Mouse (Mus musculus): ENCODE measurements around the gene Robo2. TPM values are rescaled to one million over a fixed set of nuclear protein-coding genes. Genes with fewer than 3 reads are reported as not detected.

Robo2 gene
- polyA plus RNA-seq, 1 experiment from 2014 or later = 112 TPM

GRCm38 (mm10) chr16:73874991-73875390 lies 536.6 kb downstream of the Robo2 start:
- Histone ChIP-seq H3K4me3 (no peak overlapping the region), H3K4me2 (replicated peaks) (no peak overlapping the region), H3K27me3 (no peaks in the 10 kb centered on the region), H3K27ac (replicated peaks) (no peak overlapping the region), H3K4me1 (0 out of 2 replicates have a peak, but pooled peaks cover 2% of the 10 kb centered on the region), H3K9me3 (no peaks in the 10 kb centered on the region), H3K36me3 (no peaks in the 10 kb centered on the region), H3K9ac (replicated peaks) (no peak overlapping the region)
- no peak for ATAC-seq (replicated peaks)
- WGBS = 75% methylated on average over 2 of the region's 2 CpGs

GRCm38 (mm10) chr16:73873828-73874558 lies 537.6 kb downstream of the Robo2 start:
- no peak overlapping the region for H3K4me2 ChIP-seq (replicated peaks)
- H3K27me3 ChIP-seq = no peaks in the 10 kb centered on the region
- H3K27ac ChIP-seq (replicated peaks) = no peak overlapping the region
- H3K4me3 ChIP-seq = no peak overlapping the region
- H3K9ac ChIP-seq (replicated peaks) = no peak overlapping the region
- 94% methylated on average over 5 of the region's 5 CpGs for WGBS
- H3K9me3 ChIP-seq = no peaks in the 10 kb centered on the region
- 0 out of 2 replicates have a peak, but pooled peaks cover 2% of the 10 kb centered on the region for H3K4me1 ChIP-seq
- no peaks in the 10 kb centered on the region for H3K36me3 ChIP-seq
- no peak for ATAC-seq (replicated peaks)

- no peak overlapping the region for H3K4me2 ChIP-seq (replicated peaks)
- no peak overlapping the region for H3K9ac ChIP-seq (replicated peaks)
- 59% methylated on average over 5 of the region's 5 CpGs for WGBS
- H3K4me3 ChIP-seq = no peak overlapping the region
- H3K27ac ChIP-seq (replicated peaks) = no peak overlapping the region
- no peak for ATAC-seq (replicated peaks)
- H3K9me3 ChIP-seq = no peaks in the 10 kb centered on the region
- H3K36me3 ChIP-seq = no peaks in the 10 kb centered on the region
- 0 out of 2 replicates have a peak, but pooled peaks cover 2% of the 10 kb centered on the region for H3K4me1 ChIP-seq
- H3K27me3 ChIP-seq = no peaks in the 10 kb centered on the region
Measured at GRCm38 (mm10) chr16:73870296-73870695, 541.3 kb downstream of the Robo2 start.

GRCm38 (mm10) chr16:73869527-73870212 lies 542.0 kb downstream of the Robo2 start:
- 92% methylated on average over 7 of the region's 7 CpGs for WGBS
- H3K36me3 ChIP-seq = no peaks in the 10 kb centered on the region
- H3K9me3 ChIP-seq = no peaks in the 10 kb centered on the region
- no peaks in the 10 kb centered on the region for H3K27me3 ChIP-seq
- no peak for ATAC-seq (replicated peaks)
- no peak overlapping the region for H3K4me3 ChIP-seq
- H3K4me2 ChIP-seq (replicated peaks) = no peak overlapping the region
- no peak overlapping the region for H3K9ac ChIP-seq (replicated peaks)
- peaks cover 7% of the 10 kb centered on the region; the same call in 1 of the 2 replicates for H3K4me1 ChIP-seq
- no peak overlapping the region for H3K27ac ChIP-seq (replicated peaks)

- ATAC-seq (replicated peaks) = peak; percentile 45; the same call in 1 of the 2 replicates
- peaks cover 24% of the 10 kb centered on the region for H3K4me1 ChIP-seq
- H3K27me3 ChIP-seq = no peaks in the 10 kb centered on the region
- WGBS = 16% methylated on average over 9 of the region's 9 CpGs
- H3K4me2 ChIP-seq (replicated peaks) = no peak overlapping the region
- no peaks in the 10 kb centered on the region for H3K36me3 ChIP-seq
- H3K27ac ChIP-seq (replicated peaks) = peak overlapping the region; percentile 68
- no peak overlapping the region for H3K4me3 ChIP-seq
- no peak overlapping the region for H3K9ac ChIP-seq (replicated peaks)
- H3K9me3 ChIP-seq = no peaks in the 10 kb centered on the region
Measured at GRCm38 (mm10) chr16:73864625-73865024, 547.0 kb downstream of the Robo2 start.

GRCm38 (mm10) chr16:73863748-73864147 lies 547.9 kb downstream of the Robo2 start:
- Histone ChIP-seq H3K4me2 (replicated peaks) (0 out of 2 replicates have a peak overlapping the region, but pooled peaks have one; percentile 1), H3K9me3 (no peaks in the 10 kb centered on the region), H3K36me3 (no peaks in the 10 kb centered on the region), H3K4me3 (no peak overlapping the region), H3K27me3 (no peaks in the 10 kb centered on the region), H3K4me1 (peaks cover 24% of the 10 kb centered on the region), H3K9ac (replicated peaks) (no peak overlapping the region), H3K27ac (replicated peaks) (peak overlapping the region; percentile 68)
- 0% methylated on average over 3 of the region's 3 CpGs for WGBS
- peak; percentile 73 for ATAC-seq (replicated peaks)

GRCm38 (mm10) chr16:73858717-73859116 lies 552.9 kb downstream of the Robo2 start:
- 0 out of 2 replicates have a peak, but pooled peaks have one; percentile 57 for ATAC-seq (replicated peaks)
- Histone ChIP-seq H3K4me2 (replicated peaks) (no peak overlapping the region), H3K27me3 (no peaks in the 10 kb centered on the region), H3K9me3 (no peaks in the 10 kb centered on the region), H3K4me3 (no peak overlapping the region), H3K4me1 (peaks cover 10% of the 10 kb centered on the region), H3K27ac (replicated peaks) (no peak overlapping the region), H3K36me3 (no peaks in the 10 kb centered on the region), H3K9ac (replicated peaks) (no peak overlapping the region)
- WGBS = 40% methylated on average over 2 of the region's 2 CpGs

- WGBS = 92% methylated on average over 3 of the region's 3 CpGs
- ATAC-seq (replicated peaks) = no peak
- Histone ChIP-seq H3K4me3 (no peak overlapping the region), H3K27ac (replicated peaks) (no peak overlapping the region), H3K4me2 (replicated peaks) (no peak overlapping the region), H3K36me3 (no peaks in the 10 kb centered on the region), H3K27me3 (no peaks in the 10 kb centered on the region), H3K9ac (replicated peaks) (no peak overlapping the region), H3K9me3 (no peaks in the 10 kb centered on the region), H3K4me1 (no peaks in the 10 kb centered on the region)
Measured at GRCm38 (mm10) chr16:73855821-73856220, 555.8 kb downstream of the Robo2 start.

MicroRNA genes within 50 kb of the gene (microRNA counts, 519-probe panel; counts per million panel counts)
- microRNA mmu-miR-691 = 1,774 counts per million, percentile 14 among the panel's probes with 10 or more counts

Small RNA genes lying within 50 kb of the gene (microRNA-seq; reads per million reads assigned to microRNA genes)
- gene Gm24272 = not detected
- gene Mir691 = not detected

Measured in forebrain, embryonic 15.5 days (tissue).